ENCODE assay signal across 23 mouse cellular contexts in the genomic region with DNA sequence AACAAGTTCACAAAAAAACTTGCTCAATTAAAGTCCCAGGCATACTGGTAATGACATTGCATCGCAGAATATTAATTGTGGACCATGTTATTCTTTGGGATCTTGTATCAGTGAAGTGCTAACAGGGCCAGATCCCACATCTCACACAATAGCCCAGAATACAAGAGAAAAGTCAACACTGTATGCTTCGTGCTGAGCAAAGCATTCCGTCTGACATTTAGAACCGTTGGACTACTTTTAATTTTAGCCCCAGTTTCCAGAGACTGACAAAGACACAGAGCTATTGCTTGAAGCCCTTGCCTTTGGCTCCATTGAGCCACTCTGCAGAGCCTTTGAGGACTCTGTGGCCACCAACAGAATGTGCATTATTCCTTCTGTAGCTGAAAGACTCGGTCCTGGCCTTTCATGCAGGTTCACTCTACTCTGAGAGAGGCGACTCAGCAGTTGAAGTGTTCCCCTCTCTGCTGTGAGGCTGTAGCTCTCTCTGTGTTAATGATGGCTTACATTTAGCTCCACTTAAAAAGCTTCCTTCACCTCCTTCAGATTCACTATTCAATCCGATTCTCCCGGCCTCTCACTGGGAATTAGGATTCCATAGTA.
DNase-seq lines count a peak whose midpoint lies in the region; ATAC-seq and TF ChIP-seq lines count a peak whose summit lies in the region.
"Had no signal": no experiment of that assay in that cellular context is flagged by ENCODE, and none has a peak within 500 bp of the region (broad histone marks: within the 10 kb centered on the region; RNA-seq: fewer than 3 reads in every experiment).

No protein-coding gene starts in this region.

- H3K4me1 ChIP-seq in forebrain, embryonic 13.5 days: peaks cover 3% of the 10 kb centered on the region; the same call in 1 of the 2 replicates
- H3K4me1 ChIP-seq in forebrain, embryonic 11.5 days (replicated peaks; ENCODE audit: control insufficient read depth, insufficient read depth, low read length): no peaks in the 10 kb centered on the region
- H3K4me1 ChIP-seq in midbrain, embryonic 12.5 days: peaks cover 6% of the 10 kb centered on the region; the same call in 1 of the 2 replicates
- no peaks in the 10 kb centered on the region for H3K4me1 ChIP-seq in midbrain, postnatal 0 days (ENCODE audit: insufficient read depth, low read length)
- H3K4me1 ChIP-seq in neural tube, embryonic 14.5 days (ENCODE audit: control insufficient read depth, insufficient read depth, low read length): no peaks in the 10 kb centered on the region
- H3K4me1 ChIP-seq: embryonic facial prominence, embryonic 15.5 days; heart, embryonic 13.5 days; intestine, embryonic 15.5 days; neural tube, embryonic 12.5 days; stomach, embryonic 15.5 days had no signal

- no peak overlapping the region for H3K27ac ChIP-seq in forebrain, embryonic 13.5 days
- no peak overlapping the region for H3K27ac ChIP-seq in forebrain, embryonic 11.5 days (ENCODE audit: low read depth, low read length)
- peak overlapping the region; percentile 22 for H3K27ac ChIP-seq in midbrain, embryonic 12.5 days (replicated peaks)
- H3K27ac ChIP-seq in midbrain, postnatal 0 days (ENCODE audit: low read depth, low read length): no peak overlapping the region
- peak overlapping the region; percentile 18; the same call in 1 of the 2 replicates for H3K27ac ChIP-seq in neural tube, embryonic 14.5 days (ENCODE audit: low read depth, low read length)
- H3K27ac ChIP-seq: embryonic facial prominence, embryonic 15.5 days; heart, embryonic 13.5 days; hindbrain, embryonic 14.5 days; intestine, embryonic 15.5 days; liver, embryonic 14.5 days; neural tube, embryonic 12.5 days; stomach, embryonic 15.5 days had no signal

- no peak for DNase-seq in forebrain, embryonic 11.5 days (ENCODE audit: low spot score)
- no peak for DNase-seq in midbrain, postnatal 0 days (ENCODE audit: low spot score)
- DNase-seq in brain, embryonic 14.5 days (ENCODE audit: low read depth): peak; percentile 78
- DNase-seq in kidney, postnatal 10 days: no peak
- DNase-seq: adrenal gland, postnatal 10 days; cerebellum, adult 9-10 months; gastrocnemius, postnatal 25 days; heart, adult 18-20 months; heart, postnatal 14 days; kidney, adult 9 months; kidney, postnatal 25 days; lung, embryonic 14.5 days; thymus, postnatal 25 days had no signal

- no peaks in the 10 kb centered on the region for H3K9me3 ChIP-seq in forebrain, embryonic 13.5 days (replicated peaks)
- no peaks in the 10 kb centered on the region; the same call in 1 of the 2 replicates for H3K9me3 ChIP-seq in forebrain, embryonic 11.5 days (ENCODE audit: control insufficient read depth, low read length)
- H3K9me3 ChIP-seq in midbrain, embryonic 12.5 days: peaks cover 6% of the 10 kb centered on the region; the same call in 1 of the 2 replicates
- H3K9me3 ChIP-seq in midbrain, postnatal 0 days (ENCODE audit: low read length): no peaks in the 10 kb centered on the region
- no peaks in the 10 kb centered on the region for H3K9me3 ChIP-seq in neural tube, embryonic 14.5 days (ENCODE audit: control insufficient read depth, low read length)
- H3K9me3 ChIP-seq: embryonic facial prominence, embryonic 15.5 days; intestine, embryonic 15.5 days; stomach, embryonic 15.5 days had no signal

- H3K9ac ChIP-seq in forebrain, embryonic 13.5 days: 0 out of 2 replicates have a peak overlapping the region, but pooled peaks have one; percentile 5
- H3K9ac ChIP-seq in forebrain, embryonic 11.5 days (ENCODE audit: low read length): no peak overlapping the region
- no peak overlapping the region for H3K9ac ChIP-seq in midbrain, embryonic 12.5 days (replicated peaks)
- no peak overlapping the region for H3K9ac ChIP-seq in midbrain, postnatal 0 days (replicated peaks; ENCODE audit: low read length, poor library complexity, severe bottlenecking)
- H3K9ac ChIP-seq in neural tube, embryonic 14.5 days (replicated peaks; ENCODE audit: low read depth, low read length): no peak overlapping the region
- H3K9ac ChIP-seq: embryonic facial prominence, embryonic 15.5 days; heart, embryonic 13.5 days; hindbrain, embryonic 14.5 days; intestine, embryonic 15.5 days; liver, embryonic 14.5 days; lung, embryonic 14.5 days; neural tube, embryonic 12.5 days; stomach, embryonic 15.5 days had no signal

- H3K27me3 ChIP-seq in forebrain, embryonic 13.5 days: no peaks in the 10 kb centered on the region
- H3K27me3 ChIP-seq in forebrain, embryonic 11.5 days (ENCODE audit: control insufficient read depth, insufficient read depth, low read length): no peaks in the 10 kb centered on the region
- H3K27me3 ChIP-seq in midbrain, embryonic 12.5 days: no peaks in the 10 kb centered on the region
- no peaks in the 10 kb centered on the region for H3K27me3 ChIP-seq in midbrain, postnatal 0 days (ENCODE audit: insufficient read depth, low read length)
- H3K27me3 ChIP-seq in neural tube, embryonic 14.5 days (ENCODE audit: control insufficient read depth, insufficient read depth, low read length): no peaks in the 10 kb centered on the region
- H3K27me3 ChIP-seq: embryonic facial prominence, embryonic 15.5 days; heart, embryonic 13.5 days; intestine, embryonic 15.5 days; neural tube, embryonic 12.5 days; stomach, embryonic 15.5 days had no signal

- WGBS in forebrain, embryonic 13.5 days: 42% methylated on average over 8 of the region's 8 CpGs
- WGBS in forebrain, embryonic 11.5 days: 69% methylated on average over 8 of the region's 8 CpGs
- 71% methylated on average over 8 of the region's 8 CpGs for WGBS in midbrain, embryonic 12.5 days
- WGBS in midbrain, postnatal 0 days: 37% methylated on average over 8 of the region's 8 CpGs
- whole genome bisulfite sequencing in neural tube, embryonic 14.5 days: 60% methylated on average over 8 of the region's 8 CpGs

- no peak overlapping the region for H3K4me3 ChIP-seq in forebrain, embryonic 13.5 days
- no peak overlapping the region for H3K4me3 ChIP-seq in forebrain, embryonic 11.5 days (ENCODE audit: low read depth, low read length)
- no peak overlapping the region for H3K4me3 ChIP-seq in midbrain, embryonic 12.5 days
- H3K4me3 ChIP-seq in midbrain, postnatal 0 days (ENCODE audit: low read depth, low read length): no peak overlapping the region
- H3K4me3 ChIP-seq in neural tube, embryonic 14.5 days (ENCODE audit: low read depth, low read length): no peak overlapping the region
- H3K4me3 ChIP-seq: embryonic facial prominence, embryonic 15.5 days; heart, embryonic 13.5 days; intestine, embryonic 15.5 days; neural tube, embryonic 12.5 days; stomach, embryonic 15.5 days had no signal

- no peak overlapping the region for H3K4me2 ChIP-seq in forebrain, embryonic 13.5 days
- H3K4me2 ChIP-seq in forebrain, embryonic 11.5 days (ENCODE audit: low read depth, low read length, severe bottlenecking): no peak overlapping the region
- no peak overlapping the region for H3K4me2 ChIP-seq in midbrain, embryonic 12.5 days (replicated peaks)
- no peak overlapping the region for H3K4me2 ChIP-seq in midbrain, postnatal 0 days (ENCODE audit: low read depth, low read length, poor library complexity, severe bottlenecking)
- no peak overlapping the region for H3K4me2 ChIP-seq in neural tube, embryonic 14.5 days (ENCODE audit: low read depth, low read length)
- H3K4me2 ChIP-seq: embryonic facial prominence, embryonic 15.5 days; heart, embryonic 13.5 days; hindbrain, embryonic 14.5 days; intestine, embryonic 15.5 days; lung, embryonic 14.5 days; neural tube, embryonic 12.5 days; stomach, embryonic 15.5 days had no signal

- TF ChIP-seq CTCF in midbrain, postnatal 0 days (IDR thresholded peaks at IDR 0.05): no peak
- TF ChIP-seq CTCF in brain, embryonic 14.5 days (IDR thresholded peaks at IDR 0.05; ENCODE audit: borderline replicate concordance, extremely low read depth, insufficient read depth, insufficient read length): no peak

- ATAC-seq in forebrain, embryonic 13.5 days: peak; percentile 61; the same call in 1 of the 2 replicates
- no peak; the same call in 1 of the 2 replicates for ATAC-seq in forebrain, embryonic 11.5 days (replicated peaks; ENCODE audit: low FRiP score)
- ATAC-seq in midbrain, embryonic 12.5 days (ENCODE audit: low FRiP score, low read depth): no peak
- no peak for ATAC-seq in midbrain, postnatal 0 days (ENCODE audit: low FRiP score)
- ATAC-seq in neural tube, embryonic 14.5 days (ENCODE audit: low read depth): no peak
- ATAC-seq: intestine, embryonic 15.5 days had no signal

- no peak for TF ChIP-seq POLR2A in brain, embryonic 14.5 days (IDR thresholded peaks at IDR 0.05; ENCODE audit: borderline replicate concordance, extremely low read depth, insufficient read depth, insufficient read length, poor library complexity, severe bottlenecking)

- H3K36me3 ChIP-seq in forebrain, embryonic 13.5 days (ENCODE audit: poor library complexity, severe bottlenecking): no peaks in the 10 kb centered on the region
- no peaks in the 10 kb centered on the region for H3K36me3 ChIP-seq in forebrain, embryonic 11.5 days (ENCODE audit: control insufficient read depth, insufficient read depth, low read length)
- no peaks in the 10 kb centered on the region for H3K36me3 ChIP-seq in midbrain, embryonic 12.5 days
- no peaks in the 10 kb centered on the region for H3K36me3 ChIP-seq in midbrain, postnatal 0 days (ENCODE audit: insufficient read depth, low read length)
- no peaks in the 10 kb centered on the region for H3K36me3 ChIP-seq in neural tube, embryonic 14.5 days (ENCODE audit: control insufficient read depth, insufficient read depth, low read length)
- H3K36me3 ChIP-seq: embryonic facial prominence, embryonic 15.5 days; heart, embryonic 13.5 days; intestine, embryonic 15.5 days; neural tube, embryonic 12.5 days; stomach, embryonic 15.5 days had no signal

Comparison
In these comparisons a context has a peak if more than half of its experiments do, and no peak if none do; other contexts are left out.
1. H3K27ac ChIP-seq: peak in midbrain, embryonic 12.5 days (single experiment) and neural tube, embryonic 14.5 days (single experiment); none in forebrain, embryonic 13.5 days (single experiment), forebrain, embryonic 11.5 days (single experiment) and midbrain, postnatal 0 days (single experiment).